Mouse (Mus musculus): ENCODE results near the gene Gm11937. TPM values are rescaled to one million over a fixed set of nuclear protein-coding genes. Genes with fewer than 3 reads are reported as not detected.

The Gm11937 gene
- total RNA-seq (2023), result not detected

DNA sequence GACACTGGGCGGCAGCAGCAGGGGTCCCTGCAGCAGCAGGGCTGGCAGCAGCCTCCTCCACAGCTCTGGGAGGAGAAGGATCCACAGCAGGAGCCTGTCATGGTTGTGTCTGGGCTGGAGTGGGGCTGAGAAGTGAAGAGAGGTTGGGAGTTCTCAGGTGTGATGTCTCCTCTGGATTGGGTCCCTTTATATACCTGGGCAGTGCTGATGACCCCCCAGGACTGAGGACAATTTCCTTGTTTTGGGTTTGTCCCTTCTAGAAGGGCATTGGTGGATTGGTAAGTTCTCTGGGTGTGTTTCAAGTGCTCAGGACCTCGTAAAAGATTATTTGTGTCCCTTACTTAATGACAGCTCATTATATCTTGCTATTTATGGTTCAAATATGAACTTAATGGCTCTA lies at the start of gene Gm11937:
TSS of gene Gm11937 (minus strand) at position 101 of the 400 bp plus-strand sequence.

DNA sequence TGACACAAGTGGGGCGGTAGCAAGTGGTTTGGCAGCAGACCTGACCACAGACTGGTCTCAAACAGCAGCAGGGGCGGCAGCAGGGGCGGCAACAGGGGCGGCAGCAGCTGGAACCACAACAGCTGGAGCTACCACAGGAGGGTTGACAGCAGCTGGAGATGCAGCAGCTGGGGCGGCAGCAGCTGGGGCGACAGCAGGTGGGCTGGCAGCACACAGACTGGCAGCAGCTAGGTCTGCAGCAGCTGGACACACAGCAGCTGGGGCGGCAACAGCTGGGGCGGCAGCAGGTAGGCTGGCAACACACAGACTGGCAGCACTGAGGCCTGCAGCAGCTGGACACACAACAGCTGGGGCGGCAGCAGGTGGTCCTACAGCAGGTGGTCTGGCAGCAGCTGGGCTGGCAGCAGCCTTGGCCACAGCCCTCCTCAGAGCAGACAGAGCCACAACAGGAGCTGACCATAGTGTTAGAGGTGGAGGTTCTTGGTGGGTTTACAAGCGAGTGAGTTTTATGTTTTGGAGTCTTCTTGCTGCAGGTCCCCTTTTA lies 48.5 kb upstream of the Gm11937 start, which contains the start of gene Gm11563:
TSS of gene Gm11563 (minus strand) at position 494 of the 544 bp plus-strand sequence.

DNA sequence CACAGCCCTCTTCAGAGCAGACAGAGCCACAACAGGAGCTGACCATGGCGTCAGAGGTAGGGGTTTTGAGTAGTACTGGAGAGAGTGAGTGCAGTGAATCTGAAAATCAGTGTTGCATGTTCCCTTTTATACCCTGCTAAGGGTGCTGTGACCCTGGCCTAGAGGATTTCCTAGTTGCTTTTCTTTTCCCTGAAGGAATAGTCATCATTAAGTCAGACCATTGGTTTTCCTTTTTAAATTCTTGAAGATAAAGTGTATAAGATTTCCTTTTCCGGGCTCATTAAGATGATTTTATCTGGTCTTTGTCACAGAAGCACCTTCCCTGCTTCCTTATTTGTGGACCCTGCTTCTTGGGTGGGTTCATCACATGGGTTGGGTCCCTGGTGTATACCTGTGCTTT lies 40.1 kb upstream of the Gm11937 start, which contains the start of gene Gm11555:
TSS of gene Gm11555 (minus strand) at position 101 of the 400 bp plus-strand sequence.

DNA sequence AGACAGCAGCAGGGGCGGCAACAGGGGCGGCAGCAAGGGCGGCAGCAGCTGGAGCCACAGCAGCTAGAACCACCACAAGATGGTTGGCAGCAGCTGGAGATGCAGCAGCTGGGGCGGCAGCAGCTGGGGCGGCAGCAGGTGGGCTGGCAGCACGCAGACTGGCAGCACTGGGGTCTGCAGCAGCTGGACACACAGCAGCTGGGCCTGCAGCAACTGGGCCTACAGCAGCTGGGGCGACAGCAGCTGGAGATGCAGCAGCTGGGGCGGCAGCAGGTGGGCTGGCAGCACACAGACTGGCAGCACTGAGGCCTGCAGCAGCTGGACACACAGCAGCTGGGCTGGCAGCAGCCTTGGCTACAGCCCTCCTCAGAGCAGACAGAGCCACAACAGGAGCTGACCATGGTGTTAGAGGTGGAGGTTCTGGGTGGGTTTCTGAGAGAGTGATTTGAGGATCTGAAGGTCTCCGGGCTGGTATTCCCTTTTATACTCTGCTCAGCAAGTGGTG lies 33.7 kb upstream of the Gm11937 start, which contains the start of gene Krtap4-7:
TSS of gene Krtap4-7 (minus strand) at position 455 of the 505 bp plus-strand sequence.

DNA sequence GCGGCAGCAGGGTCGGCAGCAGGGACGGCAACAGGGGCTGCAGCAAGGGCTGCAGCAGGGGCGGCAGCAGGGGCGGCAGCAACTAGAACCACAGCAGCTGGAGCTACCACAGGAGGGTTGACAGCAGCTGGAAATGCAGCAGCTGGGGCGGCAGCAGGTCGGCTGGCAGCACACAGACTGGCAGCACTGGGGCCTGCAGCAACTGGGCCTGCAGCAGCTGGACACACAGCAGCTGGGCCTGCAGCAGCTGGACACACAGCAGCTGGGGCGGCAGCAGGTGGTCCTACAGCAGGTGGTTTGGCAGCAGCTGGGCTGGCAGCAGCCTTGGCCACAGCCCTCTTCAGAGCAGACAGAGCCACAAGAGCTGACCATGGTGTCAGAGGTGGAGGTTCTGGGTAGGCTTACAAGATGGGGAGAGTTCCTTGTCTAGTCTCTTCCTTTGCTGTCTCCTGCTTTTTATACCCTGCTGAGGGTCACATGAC lies 24.7 kb upstream of the Gm11937 start, which contains the start of gene Krtap4-2:
TSS of gene Krtap4-2 (minus strand) at position 432 of the 482 bp plus-strand sequence.

DNA sequence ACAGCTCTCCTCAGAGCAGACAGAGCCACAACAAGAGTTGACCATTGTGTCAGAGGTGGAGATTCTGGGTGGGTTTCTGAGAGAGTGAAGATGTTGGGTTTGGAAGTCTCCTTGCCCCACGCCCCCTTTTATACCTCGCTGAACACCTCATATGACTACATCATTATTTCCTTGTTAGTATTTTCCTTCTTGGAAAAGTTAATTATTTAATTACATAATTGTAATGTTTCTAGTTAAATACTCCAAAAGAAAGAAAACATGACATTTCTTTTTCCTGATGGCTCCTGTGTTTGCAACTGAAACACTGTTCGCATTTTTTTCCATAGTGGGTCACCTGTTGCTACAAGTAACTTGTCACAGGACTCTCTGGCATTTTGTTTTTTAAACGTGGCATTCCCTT lies 18.1 kb upstream of the Gm11937 start, which contains the start of gene Krtap4-1:
TSS of gene Krtap4-1 (minus strand) at position 101 of the 400 bp plus-strand sequence.

DNA sequence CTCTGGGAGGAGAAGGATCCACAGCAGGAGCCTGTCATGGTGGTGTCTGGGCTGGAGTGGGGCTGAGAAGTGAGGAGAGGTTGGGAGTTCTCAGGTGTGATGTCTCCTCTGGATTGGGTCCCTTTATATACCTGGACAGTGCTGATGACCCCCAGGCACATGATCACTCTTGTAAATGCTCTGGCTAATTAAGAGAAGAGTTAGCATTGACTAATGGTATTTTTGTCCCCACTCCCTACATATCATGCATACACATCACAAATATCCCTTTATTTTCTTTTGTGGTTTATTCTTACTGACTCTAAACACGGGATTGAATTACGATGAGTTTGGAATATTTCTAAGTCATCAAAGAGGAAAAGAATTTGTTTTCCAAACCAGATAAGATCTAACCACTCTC lies 10.3 kb upstream of the Gm11937 start, which contains the start of gene Gm11562:
TSS of gene Gm11562 (minus strand) at position 101 of the 400 bp plus-strand sequence.

DNA sequence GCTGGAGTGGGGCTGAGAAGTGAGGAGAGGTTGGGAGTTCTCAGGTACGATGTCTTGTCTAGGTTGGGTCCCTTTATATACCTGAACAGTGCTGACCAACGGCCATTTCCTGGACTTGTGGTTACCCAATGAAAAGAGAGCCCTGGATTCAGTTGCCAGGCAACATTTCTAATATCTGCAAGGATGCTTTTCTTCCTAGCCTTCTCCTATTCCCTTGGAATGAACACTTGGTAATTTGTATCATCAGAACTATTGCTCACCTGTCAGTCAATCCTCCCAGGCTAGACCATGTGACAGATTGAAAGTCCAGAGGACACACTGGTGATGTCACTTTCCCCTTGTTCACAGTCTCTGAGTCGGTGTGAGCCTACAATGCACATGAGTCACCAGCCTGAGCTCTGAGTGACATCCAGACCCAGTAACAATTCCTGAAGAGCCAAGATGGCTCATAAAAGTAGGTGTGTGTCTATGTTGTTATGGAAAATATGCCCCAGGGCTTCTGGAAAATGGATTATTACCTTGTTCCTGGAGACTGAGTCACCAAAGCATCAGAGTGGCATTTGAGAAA lies 4.9 kb upstream of the Gm11937 start, which contains the start of gene Krtap2-4:
TSS of gene Krtap2-4 (minus strand) at position 51 of the 568 bp plus-strand sequence.

DNA sequence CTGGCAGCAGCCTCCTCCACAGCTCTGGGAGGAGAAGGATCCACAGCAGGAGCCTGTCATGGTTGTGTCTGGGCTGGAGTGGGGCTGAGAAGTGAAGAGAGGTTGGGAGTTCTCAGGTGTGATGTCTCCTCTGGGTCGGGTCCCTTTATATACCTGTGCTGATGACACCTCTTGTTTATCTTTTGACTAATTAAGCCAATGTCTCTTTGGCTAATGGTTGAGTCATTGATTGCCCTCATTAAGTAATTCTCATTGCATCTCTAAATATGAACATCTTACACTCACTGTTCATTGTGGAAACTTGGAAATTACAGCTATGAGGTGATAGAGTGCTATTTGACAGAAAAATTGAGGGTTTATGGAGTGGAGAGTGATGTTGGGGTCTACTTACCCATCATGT lies 6.8 kb downstream of the Gm11937 start, which contains the start of gene Gm11938:
TSS of gene Gm11938 (minus strand) at position 101 of the 400 bp plus-strand sequence.

DNA sequence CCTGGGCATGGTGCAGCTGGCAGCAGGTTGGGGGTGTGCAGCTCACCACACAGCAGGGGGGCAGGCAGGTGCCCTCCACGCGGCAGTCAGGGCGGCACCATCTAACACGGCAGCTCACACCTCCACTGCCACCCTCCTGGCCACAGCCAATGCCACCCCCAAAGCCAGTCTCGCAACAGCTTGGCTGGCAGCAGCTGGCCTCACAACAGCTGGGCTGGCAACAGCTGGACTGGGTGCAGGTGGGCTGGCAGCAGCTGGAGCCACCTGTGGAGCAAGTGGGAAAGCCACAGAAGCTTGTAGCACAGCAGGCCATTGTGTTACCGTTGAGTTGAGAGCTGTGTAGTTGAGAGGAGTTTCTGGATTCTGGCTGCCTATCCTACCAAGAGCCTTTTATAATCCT lies 12.2 kb downstream of the Gm11937 start, which contains the start of gene Krtap9-3:
TSS of gene Krtap9-3 (minus strand) at position 364 of the 400 bp plus-strand sequence.

DNA sequence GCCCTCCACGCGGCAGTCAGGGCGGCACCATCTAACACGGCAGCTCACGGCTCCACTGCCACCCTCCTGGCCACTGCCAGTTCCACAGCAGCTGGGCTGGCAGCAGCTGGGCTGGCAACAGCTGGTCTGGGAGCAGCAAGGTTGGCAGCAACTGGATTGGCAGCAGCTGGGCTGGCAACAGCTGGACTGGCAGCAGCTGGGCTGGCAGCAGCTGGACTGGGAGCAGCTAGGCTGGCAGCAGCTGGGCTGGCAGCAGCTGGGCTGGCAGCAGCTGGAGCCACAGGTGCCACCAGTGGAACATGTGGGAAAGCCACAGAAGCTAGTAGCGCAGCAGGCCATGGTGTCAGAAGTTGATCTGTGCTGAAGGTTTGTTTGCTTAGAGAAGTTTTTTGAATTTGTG lies 19.0 kb downstream of the Gm11937 start, which contains the start of gene Krtap1-3:
TSS of gene Krtap1-3 (minus strand) at position 359 of the 400 bp plus-strand sequence.

DNA sequence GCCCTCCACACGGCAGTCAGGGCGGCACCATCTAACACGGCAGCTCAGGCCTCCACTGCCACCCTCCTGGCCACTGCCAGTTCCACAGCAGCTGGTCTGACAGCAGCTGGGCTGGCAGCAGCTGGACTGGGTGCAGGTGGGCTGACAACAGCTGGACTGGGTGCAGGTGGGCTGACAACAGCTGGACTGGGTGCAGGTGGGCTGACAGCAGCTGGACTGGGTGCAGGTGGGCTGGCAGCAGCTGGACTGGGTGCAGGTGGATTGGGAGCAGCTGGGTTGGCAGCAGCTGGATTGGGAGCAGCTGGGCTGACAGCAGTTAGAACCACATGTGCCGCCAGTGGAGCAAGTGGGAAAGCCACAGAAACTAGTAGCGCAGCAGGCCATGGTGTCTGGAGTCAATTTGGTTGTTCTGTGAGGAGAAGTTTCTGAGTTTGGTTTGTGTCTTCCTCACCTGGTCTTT lies 26.7 kb downstream of the Gm11937 start, which contains the start of gene Krtap1-4:
TSS of gene Krtap1-4 (minus strand) at position 410 of the 460 bp plus-strand sequence.

DNA sequence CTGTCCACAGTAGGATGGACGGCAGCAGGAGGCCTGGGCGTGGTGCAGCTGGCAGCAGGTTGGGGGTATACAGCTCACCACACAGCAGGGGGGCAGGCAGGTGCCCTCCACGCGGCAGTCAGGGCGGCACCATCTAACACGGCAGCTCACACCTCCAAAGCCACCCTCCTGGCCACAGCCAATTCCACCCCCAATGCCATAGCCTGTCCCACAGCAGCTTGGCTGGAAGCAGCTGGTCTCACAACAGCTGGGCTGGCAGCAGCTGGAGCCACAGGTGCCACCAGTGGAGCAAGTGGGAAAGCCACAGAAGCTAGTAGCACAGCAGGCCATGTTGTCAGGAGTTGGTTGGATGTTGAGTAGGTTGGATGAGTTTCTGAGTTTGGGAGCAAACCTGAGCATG lies 29.4 kb downstream of the Gm11937 start, which contains the start of gene Krtap1-5:
TSS of gene Krtap1-5 (minus strand) at position 381 of the 400 bp plus-strand sequence.

DNA sequence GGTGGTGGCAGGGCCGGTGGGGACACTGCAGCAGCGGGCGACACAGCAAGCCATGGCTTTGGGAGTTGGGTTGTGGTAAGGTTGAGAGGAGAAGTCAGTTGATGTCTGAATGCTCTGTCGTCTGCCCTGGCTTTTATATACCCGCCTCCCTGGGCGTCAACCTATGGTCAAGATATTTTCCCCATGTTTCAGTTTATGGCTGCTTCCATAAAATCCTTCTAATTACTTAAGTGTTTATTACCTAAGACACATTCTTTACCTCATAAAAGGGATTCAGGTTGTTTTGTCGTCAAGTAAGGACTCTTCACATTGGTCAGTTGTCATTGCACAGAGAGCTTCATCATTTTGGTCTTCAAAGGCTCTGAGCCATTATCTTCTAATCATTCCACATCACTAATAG lies 43.5 kb downstream of the Gm11937 start, which contains the start of gene Krtap3-1:
TSS of gene Krtap3-1 (minus strand) at position 101 of the 400 bp plus-strand sequence.

Other genes starting within 250 kb of the Gm11937 start
- not detected for gene Krt28, start 235.3 kb downstream of the Gm11937 start, total RNA-seq (2023)
- 1.4 TPM for gene Krt10, start 220.8 kb downstream of the Gm11937 start, total RNA-seq (2023)
- gene Krt12, start 187.9 kb downstream of the Gm11937 start, total RNA-seq (2023), result not detected
- gene Krt20, start 172.0 kb downstream of the Gm11937 start, total RNA-seq (2023), result not detected
- not detected for gene Krt23, start 117.1 kb downstream of the Gm11937 start, total RNA-seq (2023)
- gene Krt39, start 88.9 kb downstream of the Gm11937 start, total RNA-seq (2023), result not detected
- gene Krt40, start 67.0 kb downstream of the Gm11937 start, total RNA-seq (2023), result not detected
- not detected for gene Krtap3-3, start 59.3 kb downstream of the Gm11937 start, total RNA-seq (2023)
- not detected for gene Krtap3-2, start 53.3 kb downstream of the Gm11937 start, total RNA-seq (2023)
- gene Gm11939, start 50.7 kb downstream of the Gm11937 start, total RNA-seq (2023), result not detected
- gene Krtap3-1, start 43.6 kb downstream of the Gm11937 start, total RNA-seq (2023), result not detected
- not detected for gene Krtap1-5, start 29.2 kb downstream of the Gm11937 start, total RNA-seq (2023)
- not detected for gene Krtap1-4, start 26.5 kb downstream of the Gm11937 start, total RNA-seq (2023)
- not detected for gene Krtap1-3, start 18.9 kb downstream of the Gm11937 start, total RNA-seq (2023)
- gene Krtap9-3, start 12.1 kb downstream of the Gm11937 start, total RNA-seq (2023), result not detected
- not detected for gene Gm11938, start 6.9 kb downstream of the Gm11937 start, total RNA-seq (2023)
- not detected for gene Krtap2-4, start 4.7 kb upstream of the Gm11937 start, total RNA-seq (2023)
- gene Gm11562, start 10.2 kb upstream of the Gm11937 start, total RNA-seq (2023), result not detected
- not detected for gene Krtap4-1, start 18.0 kb upstream of the Gm11937 start, total RNA-seq (2023)
- gene Krtap4-2, start 24.9 kb upstream of the Gm11937 start, total RNA-seq (2023), result not detected
- gene Krtap4-7, start 33.9 kb upstream of the Gm11937 start, total RNA-seq (2023), result not detected
- not detected for gene Gm11555, start 40.0 kb upstream of the Gm11937 start, total RNA-seq (2023)
- gene Gm11563, start 48.8 kb upstream of the Gm11937 start, total RNA-seq (2023), result not detected
- gene Krtap4-6, start 55.8 kb upstream of the Gm11937 start, total RNA-seq (2023), result not detected
- gene Gm14190, start 80.6 kb upstream of the Gm11937 start, total RNA-seq (2023), result not detected
- not detected for gene Gm14180, start 124.1 kb upstream of the Gm11937 start, total RNA-seq (2023)
- not detected for gene Gm11595, start 162.7 kb upstream of the Gm11937 start, total RNA-seq (2023)
- gene Krtap4-8, start 170.5 kb upstream of the Gm11937 start, total RNA-seq (2023), result not detected
- gene Krtap4-9, start 175.0 kb upstream of the Gm11937 start, total RNA-seq (2023), result not detected
- not detected for gene Gm11596, start 183.3 kb upstream of the Gm11937 start, total RNA-seq (2023)
- gene Gm11569, start 188.7 kb upstream of the Gm11937 start, total RNA-seq (2023), result not detected
- gene Gm11554, start 194.3 kb upstream of the Gm11937 start, total RNA-seq (2023), result not detected
- gene Krtap4-13, start 199.7 kb upstream of the Gm11937 start, total RNA-seq (2023), result not detected
- gene Gm11564, start 205.5 kb upstream of the Gm11937 start, total RNA-seq (2023), result not detected
- gene 2300003K06Rik, start 227.9 kb upstream of the Gm11937 start, total RNA-seq (2023), result not detected
- gene Krtap4-16, start 241.4 kb upstream of the Gm11937 start, total RNA-seq (2023), result not detected
- gene Gm11568, start 247.7 kb upstream of the Gm11937 start, total RNA-seq (2023), result not detected